Mouse (Mus musculus): ENCODE data around the gene Sprr2h. TPM values are rescaled to one million over a fixed set of nuclear protein-coding genes. Genes with fewer than 3 reads are reported as not detected.

The Sprr2h gene
- total RNA-seq (2021): not detected
- long read RNA-seq, experiment 1: 0 reads
- long read RNA-seq, experiment 2: 0 reads

DNA sequence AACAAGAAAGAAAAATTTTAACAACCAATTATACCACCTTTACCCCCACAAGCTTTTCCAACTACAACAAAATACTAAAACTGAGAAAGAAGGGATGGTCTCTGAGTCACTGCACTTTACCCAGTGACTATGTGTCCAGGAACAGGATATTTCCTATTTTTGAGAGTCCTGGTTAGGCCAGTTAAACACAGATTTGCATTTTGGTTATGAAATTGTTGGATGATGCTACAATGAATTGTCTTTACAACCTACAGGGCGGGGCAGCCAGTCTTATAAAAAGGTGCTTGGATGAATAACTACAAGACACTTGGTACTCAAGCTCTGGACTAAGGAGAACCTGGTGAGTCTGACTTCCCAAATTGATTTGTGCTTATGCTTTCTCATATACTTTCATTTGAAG lies at the start of gene Sprr2h:
Gene Sprr2h (plus strand): TSS at position 301 of the 400 bp plus-strand sequence.
- no peak for DNase-seq (ENCODE audit: low spot score)

DNA sequence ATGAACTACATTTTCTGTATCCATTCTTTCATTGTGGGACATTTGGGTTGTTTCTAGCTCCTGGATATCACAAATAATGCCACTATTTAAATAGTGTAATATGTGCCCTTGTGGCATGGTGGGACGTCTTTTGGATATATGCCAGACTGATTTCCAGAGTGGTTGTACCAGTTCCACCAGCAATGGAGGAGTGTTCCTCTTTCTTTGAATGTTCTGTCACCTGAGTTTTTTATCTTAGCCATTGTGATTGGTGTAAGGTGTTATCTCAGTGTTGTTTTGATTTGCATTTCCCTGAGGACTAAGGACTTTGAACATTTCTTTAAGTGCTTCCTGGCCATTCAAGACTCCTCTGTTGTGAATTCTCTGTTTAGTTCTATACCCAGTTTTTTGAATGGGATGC lies 49.2 kb upstream of the Sprr2h start:
- no peak for DNase-seq (ENCODE audit: low spot score)

DNA sequence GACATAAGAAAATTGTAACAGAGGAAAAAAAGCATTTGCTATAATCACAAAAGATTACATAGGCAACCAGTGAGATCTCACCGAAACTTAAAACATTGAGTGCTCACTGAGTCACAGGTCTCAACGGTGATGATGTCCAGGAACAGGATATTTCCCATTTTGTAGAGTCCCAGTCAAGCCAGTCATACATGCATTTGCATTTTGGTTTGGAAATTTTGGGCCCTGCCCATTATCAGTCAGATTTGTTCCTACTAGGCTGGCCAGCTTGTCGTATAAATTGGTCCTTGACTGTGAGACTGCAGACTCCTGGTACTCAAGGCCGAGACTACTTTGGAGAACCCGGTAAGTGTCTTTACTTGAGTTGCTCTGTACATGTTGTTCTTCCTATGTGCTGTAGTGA lies 46.6 kb upstream of the Sprr2h start, which contains the start of gene Sprr2d:
Gene Sprr2d (plus strand): TSS at position 301 of the 400 bp plus-strand sequence.
- no peak for DNase-seq (ENCODE audit: low spot score)

DNA sequence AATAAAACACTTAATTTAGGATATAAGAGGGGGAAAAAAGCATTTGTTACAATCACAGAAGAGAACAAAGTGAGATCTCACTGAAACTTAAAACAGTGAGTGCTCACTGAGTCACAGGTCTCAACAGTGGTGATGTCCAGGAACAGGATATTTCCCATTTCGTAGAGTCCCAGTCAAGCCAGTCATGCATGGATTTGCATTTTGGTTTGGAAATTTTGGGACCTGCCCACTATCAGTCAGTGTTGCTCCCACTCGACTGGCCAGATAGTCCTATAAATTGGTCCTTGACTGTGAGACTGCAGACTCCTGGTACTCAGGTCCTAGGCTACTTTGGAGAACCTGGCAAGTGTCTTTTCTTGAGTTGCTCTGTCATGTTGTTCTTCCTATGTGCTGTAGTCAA lies 33.6 kb upstream of the Sprr2h start, which contains the start of gene Sprr2e:
Gene Sprr2e (plus strand): TSS at position 301 of the 400 bp plus-strand sequence.
- no peak for DNase-seq (ENCODE audit: low spot score)

DNA sequence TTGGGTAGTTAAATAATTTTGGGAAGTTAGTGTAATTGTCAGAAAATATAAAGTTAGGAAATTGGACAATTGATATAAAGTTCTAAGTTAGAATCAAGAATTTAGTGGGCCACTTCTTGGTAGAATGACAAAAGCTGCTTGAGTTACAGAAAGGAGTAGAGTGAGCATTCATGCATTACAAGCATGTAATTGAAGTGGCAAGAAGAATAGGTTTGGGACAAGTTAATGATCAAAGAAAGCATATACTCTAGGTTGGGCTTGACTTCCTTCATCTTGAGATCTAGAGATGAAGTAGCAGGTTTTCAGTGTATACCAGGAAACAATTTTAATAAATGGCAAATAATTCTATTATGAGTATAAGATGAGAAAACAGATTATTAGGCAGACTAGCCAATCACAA lies 23.9 kb upstream of the Sprr2h start:
- DNase-seq (ENCODE audit: low spot score): no peak

DNA sequence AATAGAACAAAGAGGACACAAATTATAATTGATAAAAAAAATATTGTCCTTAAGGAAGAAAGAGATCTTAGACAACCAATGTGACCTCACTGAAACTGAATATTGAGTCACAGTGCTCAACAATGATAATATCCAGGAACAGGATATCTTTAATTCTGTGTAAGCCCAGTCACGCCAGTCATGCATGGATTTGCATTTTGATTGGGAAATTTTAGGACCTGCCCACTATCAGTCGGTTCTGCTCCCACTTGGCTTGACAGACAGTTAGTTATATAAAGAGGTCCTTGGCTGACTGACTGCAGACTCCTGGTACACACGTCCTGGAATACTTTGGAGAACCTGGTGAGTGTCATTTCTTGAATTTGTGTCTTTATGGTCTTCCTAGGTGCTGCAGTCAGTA lies 20.6 kb upstream of the Sprr2h start, which contains the start of gene Sprr2f:
Gene Sprr2f (plus strand): TSS at position 301 of the 400 bp plus-strand sequence.
- no peak for DNase-seq (ENCODE audit: low spot score)

DNA sequence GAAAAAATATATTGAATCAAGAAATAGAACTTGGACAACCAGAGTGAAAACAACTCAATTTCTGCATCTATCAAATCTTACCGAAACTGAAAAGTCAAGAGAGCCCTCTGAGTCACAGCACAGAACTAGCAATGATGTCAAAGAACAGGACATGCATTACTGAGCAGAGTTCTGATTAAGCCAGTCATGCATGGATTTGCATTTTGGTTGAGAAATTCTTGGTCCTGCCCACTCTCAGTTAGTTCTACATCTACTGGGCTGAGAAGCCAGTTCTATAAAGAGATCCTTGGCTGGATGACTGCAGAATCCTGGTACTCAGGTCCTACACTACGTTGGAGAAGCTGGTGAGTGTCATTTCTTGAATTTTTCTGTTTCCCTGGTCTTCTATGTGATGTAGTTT lies 11.9 kb upstream of the Sprr2h start:
- DNase-seq (ENCODE audit: low spot score): no peak

DNA sequence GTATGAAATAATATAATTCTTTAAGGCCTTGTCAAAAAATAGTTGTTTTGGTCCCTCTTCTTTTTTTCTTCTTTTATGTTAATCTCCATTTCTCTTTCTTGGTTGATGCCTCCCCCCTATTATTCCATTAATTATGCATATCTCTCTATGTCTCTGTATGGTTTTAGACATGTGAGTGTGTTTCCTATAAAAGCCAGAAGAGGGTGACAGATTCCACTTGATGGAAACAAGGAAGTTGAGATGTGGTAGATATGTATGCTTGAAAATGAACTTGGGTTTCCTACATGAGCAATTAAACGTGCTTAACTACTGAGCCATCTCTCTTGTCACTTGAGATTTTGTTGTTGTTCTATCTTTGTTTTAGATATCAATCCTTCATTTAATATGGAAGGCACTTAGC lies 8.8 kb downstream of the Sprr2h start:
- no peak for DNase-seq (ENCODE audit: low spot score)

DNA sequence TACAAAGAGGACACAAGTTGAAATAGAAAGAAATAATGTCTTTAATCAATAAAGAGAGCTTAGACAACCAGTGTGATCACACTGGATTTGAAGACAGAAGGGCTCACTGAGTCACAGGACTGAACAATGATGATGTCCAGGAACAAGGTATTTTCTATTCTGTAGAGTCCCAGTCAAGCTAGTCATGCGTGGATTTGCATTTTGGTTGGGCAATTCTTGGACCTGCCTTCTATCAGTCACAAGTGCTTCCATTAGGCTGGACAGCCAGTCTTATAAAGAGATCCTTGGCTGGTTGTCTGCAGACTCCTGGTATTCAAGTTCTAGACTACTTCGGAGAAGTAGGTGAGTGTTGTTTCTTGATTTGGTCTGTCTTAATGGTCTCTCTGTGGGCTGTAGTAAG lies 22.2 kb downstream of the Sprr2h start, which contains the start of gene Sprr2i:
Gene Sprr2i (plus strand): TSS at position 301 of the 400 bp plus-strand sequence.
- no peak for DNase-seq (ENCODE audit: low spot score)

DNA sequence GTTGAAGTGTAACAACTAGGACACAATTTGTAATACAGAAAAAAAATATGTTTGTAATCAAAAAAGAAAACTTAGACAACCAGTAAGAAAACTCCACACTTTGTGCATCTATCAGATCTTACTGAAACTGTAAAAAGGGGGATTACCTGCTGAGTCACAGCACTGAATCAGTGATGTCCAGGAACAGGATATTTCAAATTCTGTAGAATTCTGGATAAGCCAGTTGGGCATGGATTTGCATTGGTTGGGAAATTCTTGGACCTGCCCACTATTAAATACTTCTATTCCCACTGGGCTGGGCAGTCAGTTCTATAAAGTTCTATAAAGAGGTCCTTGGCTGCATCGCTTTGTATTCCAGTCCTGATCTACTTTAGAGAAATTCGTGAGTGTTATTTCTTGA lies 32.3 kb downstream of the Sprr2h start, which contains the start of gene Sprr2j-ps:
Gene Sprr2j-ps (plus strand): TSS at position 301 of the 400 bp plus-strand sequence.
- no peak for DNase-seq (ENCODE audit: low spot score)

DNA sequence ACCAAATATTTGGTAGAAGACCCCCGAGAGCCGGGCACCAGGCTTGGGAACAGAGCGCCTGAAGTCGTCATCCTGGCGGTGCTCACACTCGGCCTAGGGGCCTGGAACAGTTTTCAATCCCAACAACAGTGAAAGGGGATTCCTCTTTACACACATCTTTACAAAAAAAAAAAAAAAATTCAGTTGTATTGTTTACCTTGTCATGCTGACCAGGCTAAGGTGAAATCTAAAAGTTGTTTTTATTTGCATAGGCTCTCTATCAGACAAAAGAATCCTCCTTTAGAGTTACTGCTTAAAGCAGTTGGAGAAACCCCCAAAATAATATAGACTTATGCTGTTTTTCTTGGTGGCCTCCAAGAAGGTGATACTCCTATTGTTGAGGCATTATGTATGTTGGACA lies 43.8 kb downstream of the Sprr2h start, which contains the start of gene Gm9774:
Gene Gm9774 (minus strand): TSS at position 101 of the 400 bp plus-strand sequence.
- DNase-seq (ENCODE audit: low spot score): no peak

DNA sequence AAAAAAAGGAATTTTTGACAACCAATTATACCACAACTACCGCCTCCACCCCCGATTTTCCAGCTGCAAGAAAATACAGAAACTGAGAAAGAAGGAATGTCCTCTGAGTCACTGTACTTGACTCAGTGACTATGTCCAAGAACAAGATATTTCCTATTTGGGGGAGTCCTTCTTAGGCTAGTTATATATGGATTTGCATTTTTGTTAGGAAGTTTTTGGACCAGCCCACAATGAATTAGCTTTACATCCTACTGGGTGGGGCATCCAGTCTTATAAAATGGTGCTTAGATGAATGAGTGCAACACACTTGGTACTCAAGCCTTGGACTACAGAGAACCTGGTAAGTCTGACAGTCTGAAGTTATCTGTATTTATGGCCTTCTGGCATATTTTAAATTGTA lies 46.8 kb downstream of the Sprr2h start, which contains the start of gene Sprr2k:
Gene Sprr2k (plus strand): TSS at position 301 of the 400 bp plus-strand sequence.
- DNase-seq (ENCODE audit: low spot score): no peak

Other genes starting within 250 kb of the Sprr2h start
- gene Lelp1, start 242.9 kb upstream of the Sprr2h start, total RNA-seq (2021): not detected
- not detected for gene Sprr2a1, start 169.9 kb upstream of the Sprr2h start, total RNA-seq (2021)
- not detected for gene Sprr2a2, start 169.8 kb upstream of the Sprr2h start, total RNA-seq (2021)
- gene Sprr2a3, start 100.3 kb upstream of the Sprr2h start, total RNA-seq (2021): not detected
- gene Sprr2b, start 69.1 kb upstream of the Sprr2h start, total RNA-seq (2021): not detected
- gene Sprr2d, start 46.5 kb upstream of the Sprr2h start, total RNA-seq (2021): not detected
- not detected for gene Sprr2e, start 33.5 kb upstream of the Sprr2h start, total RNA-seq (2021)
- not detected for gene Sprr2f, start 20.5 kb upstream of the Sprr2h start, total RNA-seq (2021)
- not detected for gene Sprr2i, start 22.3 kb downstream of the Sprr2h start, total RNA-seq (2021)
- not detected for gene Sprr2j-ps, start 32.4 kb downstream of the Sprr2h start, total RNA-seq (2021)
- gene Gm9774, start 43.7 kb downstream of the Sprr2h start, total RNA-seq (2021): 1 to 10 TPM; 4.9 to 5.4 TPM
- not detected for gene Sprr2k, start 46.9 kb downstream of the Sprr2h start, total RNA-seq (2021)
- gene Sprr1b, start 53.1 kb downstream of the Sprr2h start, total RNA-seq (2021): not detected
- gene Sprr3, start 73.0 kb downstream of the Sprr2h start, total RNA-seq (2021): not detected
- gene Sprr1a, start 100.2 kb downstream of the Sprr2h start, total RNA-seq (2021): not detected
- gene Sprr4, start 114.8 kb downstream of the Sprr2h start, total RNA-seq (2021): not detected
- not detected for gene 2310046K23Rik, start 148.8 kb downstream of the Sprr2h start, total RNA-seq (2021)
- not detected for gene Ivl, start 188.1 kb downstream of the Sprr2h start, total RNA-seq (2021)
- not detected for gene Smcp, start 203.3 kb downstream of the Sprr2h start, total RNA-seq (2021)
- not detected for gene 2210017I01Rik, start 221.8 kb downstream of the Sprr2h start, total RNA-seq (2021)
- gene Lce6a, start 236.0 kb downstream of the Sprr2h start, total RNA-seq (2021): not detected

All from gastrocnemius, adult 18-20 months (tissue).